Mouse (Mus musculus) liver, postnatal 0 days (tissue): ENCODE results near the gene Dhdds.

Experiments used
- CTCF ChIP-seq: sonication (generic); IDR thresholded peaks from 2 replicates; pipeline ENCODE4 v1.5.1; 2016; ENCODE audit warnings: antibody characterized with exemption, low read depth
- EP300 ChIP-seq: IDR thresholded peaks from 2 replicates; pipeline ENCODE4 v1.6.1; 2016; ENCODE audit warnings: antibody characterized with exemption, low read depth, mild to moderate bottlenecking

DNA sequence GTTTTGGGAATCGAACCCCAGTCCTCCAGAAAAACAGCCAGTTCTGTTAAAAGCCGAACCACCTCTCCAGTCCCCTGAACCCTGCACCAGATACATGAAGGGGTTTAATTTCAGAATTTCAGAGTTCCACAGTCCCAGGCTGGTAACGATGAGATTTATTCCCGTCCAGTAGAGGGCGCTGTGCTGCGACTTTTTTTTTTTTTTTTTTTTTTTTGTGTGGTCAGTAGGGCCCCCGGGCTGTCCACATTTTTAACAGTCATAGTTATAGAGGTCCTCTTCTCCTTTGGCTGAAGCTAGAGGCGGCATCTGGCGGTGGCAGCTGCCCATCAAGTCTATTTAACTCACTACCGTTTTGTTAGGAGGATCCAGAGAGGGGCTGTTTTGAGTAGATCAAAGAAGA lies 69.4 kb downstream of the Dhdds start:
- TF ChIP-seq EP300: no peak
- TF ChIP-seq CTCF: peak; percentile 72
